Mouse (Mus musculus) layer of hippocampus, postnatal 36 days (tissue): ENCODE data around the gene Ankrd54. TPM values are rescaled to one million over a fixed set of nuclear protein-coding genes. Genes with fewer than 3 reads are reported as not detected.

Experiments used
- DNase-seq, 2 experiments: peaks; one replicate each; pipeline ENCODE4 v3.0.0; 2022
- total RNA-seq, 2 experiments: library from RNA; stranded (reverse); gene quantifications; 2 replicates each; pipeline ENCODE4 v1.2.3; 2021

Gene Ankrd54
- total RNA-seq = 10 to 100 TPM; 17.6 to 20.7 TPM

- peak; percentile 97 to 98 for DNase-seq
These were observed at the start of gene Ankrd54 for GRCm38 (mm10) chr15:79062376-79063159. TSS of gene Ankrd54 (minus strand) at chr15:79062893.

- DNase-seq = no peak
These were observed 49.1 kb upstream of the Ankrd54 start for GRCm38 (mm10) chr15:79111774-79112173.

GRCm38 (mm10) chr15:79110528-79110927 lies 47.8 kb upstream of the Ankrd54 start:
- DNase-seq = no peak

- DNase-seq = no peak
These were observed 47.3 kb upstream of the Ankrd54 start for GRCm38 (mm10) chr15:79110031-79110430.

GRCm38 (mm10) chr15:79109321-79109934 lies 46.7 kb upstream of the Ankrd54 start:
- DNase-seq = no peak

- DNase-seq = peak; percentile 46 to 50
These were observed 46.0 kb upstream of the Ankrd54 start, which contains the start of gene Micall1 for GRCm38 (mm10) chr15:79108421-79109320. TSS of gene Micall1 (plus strand) at chr15:79108898.

- DNase-seq = no peak
These were observed 45.3 kb upstream of the Ankrd54 start for GRCm38 (mm10) chr15:79107966-79108365.

GRCm38 (mm10) chr15:79105804-79106203 lies 43.1 kb upstream of the Ankrd54 start:
- no peak for DNase-seq

- DNase-seq = no peak
These were observed 40.6 kb upstream of the Ankrd54 start for GRCm38 (mm10) chr15:79103264-79103663.

GRCm38 (mm10) chr15:79101531-79101930 lies 38.8 kb upstream of the Ankrd54 start:
- no peak for DNase-seq

- DNase-seq = no peak
These were observed 37.7 kb upstream of the Ankrd54 start for GRCm38 (mm10) chr15:79100391-79100790.

- no peak for DNase-seq
These were observed 36.8 kb upstream of the Ankrd54 start for GRCm38 (mm10) chr15:79099456-79099855.

GRCm38 (mm10) chr15:79098868-79099267 lies 36.2 kb upstream of the Ankrd54 start:
- no peak for DNase-seq

- DNase-seq = no peak
These were observed 35.5 kb upstream of the Ankrd54 start for GRCm38 (mm10) chr15:79098220-79098619.

- peak; percentile 63 to 70 for DNase-seq
These were observed 34.9 kb upstream of the Ankrd54 start for GRCm38 (mm10) chr15:79097611-79098025.

- no peak for DNase-seq
These were observed 34.4 kb upstream of the Ankrd54 start for GRCm38 (mm10) chr15:79097135-79097534.

- no peak for DNase-seq
These were observed 33.9 kb upstream of the Ankrd54 start for GRCm38 (mm10) chr15:79096556-79096955.

GRCm38 (mm10) chr15:79095483-79095882 lies 32.8 kb upstream of the Ankrd54 start:
- no peak for DNase-seq

GRCm38 (mm10) chr15:79093083-79093839 lies 30.6 kb upstream of the Ankrd54 start:
- peak in 1 of 2 experiments; percentile 35 for DNase-seq

- DNase-seq = peak in 1 of 2 experiments; percentile 26
These were observed 29.6 kb upstream of the Ankrd54 start for GRCm38 (mm10) chr15:79092284-79092683.

- no peak for DNase-seq
These were observed 16.9 kb upstream of the Ankrd54 start for GRCm38 (mm10) chr15:79079567-79079966.
